Mouse (Mus musculus) urinary bladder, adult 18-20 months (tissue): Measurements from ENCODE around the gene Tubd1.
A peak's percentile ranks its signal among the peaks of the same experiment; 100 is the strongest.

ENCODE experiments used
- DNase-seq, 2 experiments: peaks; one replicate each; pipeline ENCODE4 v3.0.0; 2022; ENCODE audit warnings: low spot score in 2 of 2, mixed read lengths in 2 of 2

Tubd1 gene

GRCm38 (mm10) chr11:86558258-86558657 lies 13.5 kb downstream of the Tubd1 start:
- no peak for DNase-seq

GRCm38 (mm10) chr11:86568425-86568824 lies 23.6 kb downstream of the Tubd1 start:
- no peak for DNase-seq

GRCm38 (mm10) chr11:86570261-86570746 lies 25.5 kb downstream of the Tubd1 start:
- DNase-seq = no peak

- DNase-seq = no peak
Observed at GRCm38 (mm10) chr11:86571047-86571855, 26.5 kb downstream of the Tubd1 start.

- DNase-seq = no peak
Observed at GRCm38 (mm10) chr11:86571871-86572270, 27.1 kb downstream of the Tubd1 start.

GRCm38 (mm10) chr11:86572623-86573022 lies 27.8 kb downstream of the Tubd1 start:
- no peak for DNase-seq

- DNase-seq = no peak
Observed at GRCm38 (mm10) chr11:86573646-86574231, 28.9 kb downstream of the Tubd1 start.

GRCm38 (mm10) chr11:86574408-86574807 lies 29.6 kb downstream of the Tubd1 start:
- DNase-seq = no peak

- DNase-seq = no peak
Observed at GRCm38 (mm10) chr11:86575632-86576378, 31.0 kb downstream of the Tubd1 start.

- DNase-seq = no peak
Observed at GRCm38 (mm10) chr11:86577231-86577630, 32.4 kb downstream of the Tubd1 start.

- DNase-seq = peak in 1 of 2 experiments; percentile 75
Observed at GRCm38 (mm10) chr11:86578106-86578808, 33.5 kb downstream of the Tubd1 start.

- peak in 1 of 2 experiments; percentile 82 for DNase-seq
Observed at GRCm38 (mm10) chr11:86578809-86579730, 34.3 kb downstream of the Tubd1 start.

- DNase-seq = no peak
Observed at GRCm38 (mm10) chr11:86579731-86580318, 35.0 kb downstream of the Tubd1 start.

- no peak for DNase-seq
Observed at GRCm38 (mm10) chr11:86580319-86581113, 35.7 kb downstream of the Tubd1 start.

GRCm38 (mm10) chr11:86581250-86581753 lies 36.5 kb downstream of the Tubd1 start:
- no peak for DNase-seq

- DNase-seq = no peak
Observed at GRCm38 (mm10) chr11:86581943-86582542, 37.3 kb downstream of the Tubd1 start.

- no peak for DNase-seq
Observed at GRCm38 (mm10) chr11:86582543-86583260, 37.9 kb downstream of the Tubd1 start.

- DNase-seq = no peak
Observed at GRCm38 (mm10) chr11:86583313-86583825, 38.6 kb downstream of the Tubd1 start.
